Mouse (Mus musculus): ENCODE measurements around the gene Mmp28.

- TF ChIP-seq POLR2A (IDR thresholded peaks at IDR 0.05; ENCODE audit: low read depth, low read length) (no peak), CTCF (IDR thresholded peaks at IDR 0.05; ENCODE audit: extremely low read depth, insufficient read length, insufficient replicate concordance, low read depth, low read length) (no peak)
Measured at GRCm38 (mm10) chr11:83417708-83418107, 45.2 kb downstream of the Mmp28 start.
